Mouse (Mus musculus): ENCODE data around the gene Cnot8.

DNA sequence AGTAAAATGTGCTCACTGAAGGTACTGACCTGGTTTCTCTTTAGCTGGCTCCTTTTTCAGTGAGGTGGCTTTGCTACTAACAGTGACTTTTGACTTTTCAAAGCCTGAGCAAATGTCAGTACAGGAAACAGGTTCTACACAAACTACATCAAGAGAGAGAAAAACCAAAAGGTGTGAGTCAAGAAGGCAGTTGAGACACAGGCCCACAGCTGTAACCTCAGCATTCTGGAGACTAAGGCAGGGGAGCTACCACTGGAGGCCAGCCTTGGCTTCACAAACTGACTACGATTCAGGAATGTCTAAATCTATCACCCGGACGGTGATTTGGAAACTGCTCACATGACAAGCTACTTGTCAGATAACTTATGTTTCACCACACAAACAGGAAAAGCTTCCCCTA, 35.5 kb downstream of the Cnot8 start:
- no peak for TF ChIP-seq CTCF (IDR thresholded peaks at IDR 0.05)
- TF ChIP-seq POLR2A (IDR thresholded peaks at IDR 0.05; ENCODE audit: insufficient read depth, low read depth, low read length): no peak

Measured in heart, adult 2 months (tissue).